Mouse (Mus musculus): Measurements from ENCODE around the gene Evc. TPM values are rescaled to one million over a fixed set of nuclear protein-coding genes. Genes with fewer than 3 reads are reported as not detected.
A peak's percentile ranks its signal among the peaks of the same experiment; 100 is the strongest.

Gene Evc
- polyA plus RNA-seq (2015; fragmentation: Nextera tagmentation; extraction: Ambion mirVana): 3.6 and 6.3 TPM in 2 replicates

DNA sequence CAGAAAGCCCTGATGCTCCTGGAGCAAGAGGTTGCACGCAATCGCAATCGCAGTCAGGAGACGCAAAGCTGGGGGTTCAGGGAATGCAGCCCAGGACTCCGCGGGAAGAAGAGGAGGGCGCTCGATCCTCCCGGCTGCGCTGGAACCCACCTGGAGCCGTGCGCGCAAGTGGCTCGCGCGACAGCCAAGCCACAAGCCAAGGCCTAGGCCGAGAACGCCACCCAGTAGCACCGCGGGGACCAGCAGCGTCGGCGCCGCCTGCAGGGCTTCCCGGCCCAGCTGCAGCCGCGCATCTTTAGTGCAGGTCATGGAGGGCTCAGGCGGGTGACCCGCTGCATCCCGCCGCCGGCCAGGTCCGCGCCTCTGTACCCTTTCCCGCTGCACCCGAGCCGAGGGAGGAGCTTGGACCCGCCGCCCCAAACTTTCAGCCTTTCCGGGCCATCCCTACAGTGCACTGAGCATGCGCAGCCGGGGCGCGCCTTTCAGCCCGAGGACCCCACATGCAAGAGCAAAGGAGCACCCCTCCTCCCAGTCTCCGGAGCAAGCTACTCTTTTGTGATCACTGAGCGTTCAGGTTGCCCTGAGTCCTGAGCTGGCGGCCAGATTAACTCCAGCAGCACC lies at the start of gene Evc:
Evc (minus strand) TSS at position 410 of the 621 bp plus-strand sequence.
- peak within 1 kb of the TSS; percentile 99 for H3K4me2 ChIP-seq
- under 1% methylated on average over 44 of the region's 48 CpGs for whole genome bisulfite sequencing
- no peak within 1 kb of the TSS for H3K27ac ChIP-seq (replicated peaks)
- peak within 1 kb of the TSS; percentile 74 for H3K9ac ChIP-seq
- peaks cover 39% of the 10 kb centered on the region for H3K4me1 ChIP-seq (replicated peaks)
- H3K9me3 ChIP-seq: no peaks in the 10 kb centered on the region
- no peaks in the 10 kb centered on the region for H3K36me3 ChIP-seq
- H3K27me3 ChIP-seq: peaks cover 8% of the 10 kb centered on the region
- H3K4me3 ChIP-seq: peak within 1 kb of the TSS; percentile 68
- peak; percentile 59 for ATAC-seq (ENCODE audit: low read depth)

DNA sequence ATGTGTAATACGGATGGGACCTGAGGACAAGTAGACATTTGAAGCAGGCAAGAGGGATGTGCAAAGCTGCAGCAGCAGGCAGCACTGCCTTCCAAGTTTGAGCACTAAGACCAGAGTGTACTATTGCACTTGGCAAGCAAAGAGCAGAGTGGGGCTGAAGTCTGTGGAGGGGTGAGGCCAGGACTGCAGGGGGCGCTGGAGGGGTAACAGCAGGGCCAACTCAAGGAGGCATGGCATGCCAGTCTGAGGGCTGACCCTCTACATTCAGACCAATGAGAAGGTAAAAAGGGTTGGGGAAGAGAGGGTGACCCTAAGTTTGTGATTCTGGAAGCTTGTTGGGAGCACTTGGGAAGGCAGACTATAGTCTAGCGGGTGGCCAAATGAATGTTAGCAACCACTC lies 46.9 kb upstream of the Evc start:
- Histone ChIP-seq H3K27ac (replicated peaks) (no peak overlapping the region), H3K9ac (no peak overlapping the region), H3K4me2 (no peak overlapping the region), H3K4me1 (replicated peaks) (no peaks in the 10 kb centered on the region), H3K27me3 (no peaks in the 10 kb centered on the region), H3K4me3 (no peak overlapping the region), H3K36me3 (peaks cover 8% of the 10 kb centered on the region; the same call in 1 of the 2 replicates), H3K9me3 (no peaks in the 10 kb centered on the region)
- no peak for ATAC-seq (ENCODE audit: low read depth)
- WGBS: 93% methylated on average over 3 of the region's 3 CpGs

- H3K9ac ChIP-seq: no peak overlapping the region
- WGBS: 86% methylated on average over 4 of the region's 4 CpGs
- no peak overlapping the region for H3K27ac ChIP-seq (replicated peaks)
- ATAC-seq (ENCODE audit: low read depth): no peak
- H3K27me3 ChIP-seq: no peaks in the 10 kb centered on the region
- no peak overlapping the region for H3K4me3 ChIP-seq
- no peaks in the 10 kb centered on the region for H3K9me3 ChIP-seq
- no peak overlapping the region for H3K4me2 ChIP-seq
- H3K4me1 ChIP-seq (replicated peaks): no peaks in the 10 kb centered on the region
- no peaks in the 10 kb centered on the region for H3K36me3 ChIP-seq
Measured at GRCm38 (mm10) chr5:37380641-37381040, 43.9 kb upstream of the Evc start.

DNA sequence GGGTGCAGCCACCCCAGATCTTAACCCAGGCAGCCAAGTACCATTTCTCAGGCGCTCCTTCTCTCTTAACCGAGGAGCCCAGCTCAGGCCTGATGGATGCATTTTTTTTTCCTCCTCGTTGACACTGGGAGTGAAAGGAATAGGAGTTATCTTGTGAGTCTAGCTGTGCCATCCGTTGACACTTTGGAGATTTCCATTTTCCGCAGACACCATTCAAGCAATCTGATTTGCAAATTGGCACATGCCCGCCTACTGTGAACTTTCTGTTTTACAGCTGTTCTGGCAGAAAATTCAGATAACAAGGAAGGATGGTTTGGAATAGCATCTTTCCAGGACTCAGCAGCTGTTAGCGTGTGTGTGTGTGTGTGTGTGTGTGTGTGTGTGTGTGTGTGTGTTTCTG lies 40.7 kb upstream of the Evc start:
- no peaks in the 10 kb centered on the region for H3K9me3 ChIP-seq
- H3K4me3 ChIP-seq: no peak overlapping the region
- H3K4me1 ChIP-seq (replicated peaks): no peaks in the 10 kb centered on the region
- H3K27me3 ChIP-seq: no peaks in the 10 kb centered on the region
- no peak overlapping the region for H3K27ac ChIP-seq (replicated peaks)
- no peaks in the 10 kb centered on the region for H3K36me3 ChIP-seq
- ATAC-seq (ENCODE audit: low read depth): no peak
- no peak overlapping the region for H3K9ac ChIP-seq
- WGBS: 78% methylated on average over 7 of the region's 7 CpGs
- no peak overlapping the region for H3K4me2 ChIP-seq

DNA sequence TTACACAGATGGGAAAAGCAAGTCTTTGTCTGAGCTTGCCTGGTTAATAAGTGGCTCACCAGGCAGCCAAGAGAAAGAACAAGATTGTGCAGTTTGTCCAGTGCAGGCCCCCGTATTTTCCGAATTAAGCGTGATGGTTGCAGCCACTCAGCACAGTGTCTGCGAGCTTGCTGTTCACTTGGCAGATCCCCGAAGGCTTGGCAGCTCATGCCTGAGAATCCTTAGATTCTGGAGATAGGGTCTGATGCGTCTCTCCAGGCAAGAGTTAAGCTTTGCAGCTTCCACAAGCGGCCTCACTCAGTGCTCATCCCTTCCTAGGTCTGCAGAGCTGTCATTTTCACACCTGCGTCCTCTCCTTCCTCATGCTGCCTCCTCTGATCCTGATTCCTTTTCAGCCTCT lies 32.1 kb upstream of the Evc start:
- H3K4me3 ChIP-seq: no peak overlapping the region
- 92% methylated on average over 8 of the region's 8 CpGs for WGBS
- H3K27me3 ChIP-seq: no peaks in the 10 kb centered on the region
- peaks cover 10% of the 10 kb centered on the region; the same call in 1 of the 2 replicates for H3K36me3 ChIP-seq
- ATAC-seq (ENCODE audit: low read depth): no peak
- no peak overlapping the region for H3K4me2 ChIP-seq
- H3K9me3 ChIP-seq: no peaks in the 10 kb centered on the region
- no peak overlapping the region for H3K9ac ChIP-seq
- H3K27ac ChIP-seq (replicated peaks): no peak overlapping the region
- peaks cover 24% of the 10 kb centered on the region for H3K4me1 ChIP-seq (replicated peaks)

DNA sequence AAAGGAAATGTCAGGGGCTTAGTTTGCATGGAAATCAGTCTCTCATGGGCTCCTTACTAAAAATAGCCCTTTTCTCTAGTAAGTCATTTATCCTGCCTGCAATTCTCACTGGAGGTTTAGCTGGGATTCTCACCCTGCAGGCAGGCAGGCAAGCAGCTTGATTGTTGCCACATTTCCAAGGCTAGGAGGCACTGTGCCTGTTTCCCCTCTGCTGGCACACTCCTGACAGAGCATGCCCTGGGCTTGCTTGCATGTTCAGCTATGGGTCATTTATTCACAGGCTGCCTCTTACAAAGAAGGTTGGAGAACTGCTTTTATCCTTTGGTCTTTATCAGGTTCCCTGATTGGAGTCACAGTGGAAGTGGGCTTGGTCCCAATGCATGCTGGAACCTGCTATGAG lies 29.1 kb upstream of the Evc start:
- no peaks in the 10 kb centered on the region for H3K27me3 ChIP-seq
- peaks cover 24% of the 10 kb centered on the region for H3K4me1 ChIP-seq (replicated peaks)
- H3K4me2 ChIP-seq: no peak overlapping the region
- no peaks in the 10 kb centered on the region for H3K9me3 ChIP-seq
- H3K36me3 ChIP-seq: no peaks in the 10 kb centered on the region
- ATAC-seq (ENCODE audit: low read depth): peak; percentile 61; the same call in 1 of the 2 replicates
- H3K4me3 ChIP-seq: no peak overlapping the region
- peak overlapping the region; percentile 38; the same call in 1 of the 2 replicates for H3K27ac ChIP-seq (replicated peaks)
- H3K9ac ChIP-seq: no peak overlapping the region

DNA sequence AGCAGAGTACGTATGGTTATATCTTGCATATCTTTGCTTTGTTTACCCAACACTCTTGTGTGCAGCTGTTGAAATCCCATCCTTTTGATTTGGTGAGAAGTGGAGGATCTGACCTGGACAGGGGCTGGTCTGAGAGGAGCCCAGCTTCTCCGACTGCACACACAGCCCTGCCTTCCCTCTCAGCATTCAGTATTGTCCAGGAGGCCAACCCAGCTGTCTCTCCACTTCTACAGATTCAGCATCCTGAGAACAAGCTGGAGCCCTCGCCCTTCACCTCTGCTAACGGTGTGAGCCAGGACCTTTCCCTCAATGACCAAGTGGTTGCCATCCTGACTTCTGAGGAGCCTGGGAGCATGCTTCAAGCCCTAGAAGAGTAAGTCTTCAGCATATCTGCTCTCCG lies 26.6 kb upstream of the Evc start:
- ATAC-seq (ENCODE audit: low read depth): no peak
- Histone ChIP-seq H3K4me2 (no peak overlapping the region), H3K27ac (replicated peaks) (no peak overlapping the region), H3K36me3 (no peaks in the 10 kb centered on the region), H3K9me3 (no peaks in the 10 kb centered on the region), H3K27me3 (no peaks in the 10 kb centered on the region), H3K9ac (no peak overlapping the region), H3K4me3 (no peak overlapping the region), H3K4me1 (replicated peaks) (peaks cover 24% of the 10 kb centered on the region)
- WGBS: 96% methylated on average over 5 of the region's 5 CpGs

DNA sequence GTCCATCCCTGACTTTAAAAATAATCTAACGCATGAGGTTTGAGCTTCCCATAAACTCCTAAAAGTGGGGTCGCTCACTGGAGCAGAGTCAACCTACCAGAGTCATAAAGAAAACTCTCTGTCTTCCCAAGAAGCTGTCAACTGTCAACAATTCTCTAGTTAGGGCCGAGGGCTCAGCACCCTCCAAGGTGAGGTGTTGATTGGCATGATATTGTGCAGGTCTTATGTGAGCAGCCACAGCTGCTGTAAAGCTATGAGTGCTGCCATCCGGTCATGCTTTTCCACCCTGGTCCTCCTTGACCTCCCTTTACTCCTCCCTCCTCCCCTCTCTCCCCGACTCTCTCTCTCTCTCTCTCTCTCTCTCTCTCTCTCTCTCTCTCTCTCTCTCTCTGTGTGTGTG lies 25.9 kb upstream of the Evc start:
- Histone ChIP-seq H3K9me3 (no peaks in the 10 kb centered on the region), H3K36me3 (no peaks in the 10 kb centered on the region), H3K4me2 (no peak overlapping the region), H3K27ac (replicated peaks) (no peak overlapping the region), H3K4me3 (no peak overlapping the region), H3K4me1 (replicated peaks) (peaks cover 22% of the 10 kb centered on the region), H3K9ac (no peak overlapping the region), H3K27me3 (no peaks in the 10 kb centered on the region)
- ATAC-seq (ENCODE audit: low read depth): no peak
- WGBS: 75% methylated on average over 5 of the region's 5 CpGs

GRCm38 (mm10) chr5:37356027-37356426 lies 19.3 kb upstream of the Evc start:
- ATAC-seq (ENCODE audit: low read depth): no peak
- Histone ChIP-seq H3K4me2 (no peak overlapping the region), H3K4me1 (replicated peaks) (no peaks in the 10 kb centered on the region), H3K9me3 (no peaks in the 10 kb centered on the region), H3K4me3 (no peak overlapping the region), H3K36me3 (peaks cover 8% of the 10 kb centered on the region), H3K27me3 (no peaks in the 10 kb centered on the region), H3K27ac (replicated peaks) (no peak overlapping the region), H3K9ac (no peak overlapping the region)
- 56% methylated on average over 8 of the region's 8 CpGs for WGBS

DNA sequence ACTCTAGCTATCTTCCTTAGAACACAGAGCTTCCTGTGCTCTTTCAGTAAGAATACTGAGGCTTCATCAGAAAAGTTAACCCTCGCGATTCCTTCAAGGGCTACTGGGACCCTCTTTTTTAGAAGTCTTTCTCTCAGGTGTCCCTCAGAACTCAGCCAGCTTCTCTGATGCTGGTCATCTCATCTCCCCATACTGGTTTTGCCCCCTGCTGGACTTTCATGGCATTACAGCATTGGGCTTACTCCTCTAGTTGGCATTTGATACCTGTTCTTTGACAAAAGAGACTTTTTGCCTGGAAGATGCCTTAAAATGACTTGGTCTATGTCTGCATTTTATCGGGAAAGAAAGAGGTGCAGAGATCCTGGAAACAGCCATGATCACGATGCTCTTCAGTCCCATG lies 17.7 kb upstream of the Evc start:
- no peak overlapping the region for H3K4me2 ChIP-seq
- WGBS: 83% methylated on average over 4 of the region's 4 CpGs
- ATAC-seq (ENCODE audit: low read depth): no peak
- H3K4me1 ChIP-seq (replicated peaks): no peaks in the 10 kb centered on the region
- peaks cover 10% of the 10 kb centered on the region for H3K36me3 ChIP-seq
- no peak overlapping the region for H3K27ac ChIP-seq (replicated peaks)
- H3K9ac ChIP-seq: no peak overlapping the region
- H3K4me3 ChIP-seq: no peak overlapping the region
- H3K27me3 ChIP-seq: no peaks in the 10 kb centered on the region
- no peaks in the 10 kb centered on the region for H3K9me3 ChIP-seq

GRCm38 (mm10) chr5:37351791-37352190 lies 15.1 kb upstream of the Evc start:
- Histone ChIP-seq H3K27ac (replicated peaks) (no peak overlapping the region), H3K4me3 (no peak overlapping the region), H3K9ac (no peak overlapping the region), H3K9me3 (no peaks in the 10 kb centered on the region), H3K36me3 (peaks cover 10% of the 10 kb centered on the region), H3K4me2 (no peak overlapping the region), H3K4me1 (replicated peaks) (no peaks in the 10 kb centered on the region), H3K27me3 (no peaks in the 10 kb centered on the region)
- WGBS: 93% methylated on average over 2 of the region's 2 CpGs
- no peak for ATAC-seq (ENCODE audit: low read depth)

DNA sequence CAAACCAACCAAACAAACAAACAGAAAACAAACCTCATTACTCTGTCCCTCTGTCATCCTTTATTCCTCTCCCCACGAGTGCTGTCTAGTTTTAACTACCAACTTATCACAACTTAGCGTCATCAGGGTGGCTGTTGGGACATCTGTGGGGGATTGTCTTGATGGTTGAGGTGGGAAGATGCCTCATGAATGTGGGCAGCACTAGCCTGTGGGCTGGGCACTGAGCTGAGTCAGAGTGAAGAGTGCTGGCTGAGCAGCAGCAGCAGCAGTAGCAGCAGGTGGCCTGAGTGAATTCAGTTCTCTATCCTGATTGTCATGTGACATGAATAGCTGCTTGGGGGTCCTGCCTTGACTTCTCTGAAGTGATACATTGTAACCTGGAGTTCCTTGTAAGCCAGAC lies 7.3 kb upstream of the Evc start:
- H3K27ac ChIP-seq (replicated peaks): no peak overlapping the region
- no peak overlapping the region for H3K9ac ChIP-seq
- peaks cover 5% of the 10 kb centered on the region for H3K4me1 ChIP-seq (replicated peaks)
- no peaks in the 10 kb centered on the region for H3K27me3 ChIP-seq
- no peak overlapping the region for H3K4me3 ChIP-seq
- WGBS: 91% methylated on average over 2 of the region's 2 CpGs
- H3K36me3 ChIP-seq: no peaks in the 10 kb centered on the region
- no peaks in the 10 kb centered on the region for H3K9me3 ChIP-seq
- ATAC-seq (ENCODE audit: low read depth): no peak
- H3K4me2 ChIP-seq: no peak overlapping the region

DNA sequence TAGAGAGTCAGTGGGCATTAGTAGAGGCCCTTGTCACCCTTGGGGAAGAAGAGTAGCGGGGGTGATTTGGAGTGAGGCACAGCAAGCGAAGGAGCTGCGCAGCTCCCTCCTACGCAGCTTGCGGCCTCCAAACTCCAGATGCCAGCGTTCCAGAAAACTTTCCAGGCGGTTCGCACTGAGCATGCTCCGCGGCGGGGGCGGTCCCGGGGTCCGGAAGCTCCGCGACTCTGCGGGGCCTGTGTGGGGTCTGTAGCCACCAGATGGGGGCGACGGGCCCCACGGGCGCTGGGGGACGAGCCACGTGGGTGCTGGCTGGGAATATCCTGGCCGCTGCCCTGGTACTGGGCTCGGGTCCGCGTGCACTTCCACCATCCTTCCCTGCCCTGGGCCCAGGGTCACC lies 1.6 kb upstream of the Evc start, which contains the start of gene Evc2:
Evc2 (plus strand) TSS at position 212 of the 400 bp plus-strand sequence.
- H3K27ac ChIP-seq (replicated peaks): no peak within 1 kb of the TSS
- peak within 1 kb of the TSS; percentile 99 for H3K4me2 ChIP-seq
- peak within 1 kb of the TSS; percentile 74 for H3K9ac ChIP-seq
- H3K4me3 ChIP-seq: peak within 1 kb of the TSS; percentile 49
- peaks cover 39% of the 10 kb centered on the region for H3K4me1 ChIP-seq (replicated peaks)
- peaks cover 8% of the 10 kb centered on the region for H3K27me3 ChIP-seq
- ATAC-seq (ENCODE audit: low read depth): peak; percentile 82
- H3K9me3 ChIP-seq: no peaks in the 10 kb centered on the region
- no peaks in the 10 kb centered on the region for H3K36me3 ChIP-seq
- under 1% methylated on average over 27 of the region's 27 CpGs for WGBS
